Mouse (Mus musculus): ENCODE results near the gene Zfp276.

The Zfp276 gene

DNA sequence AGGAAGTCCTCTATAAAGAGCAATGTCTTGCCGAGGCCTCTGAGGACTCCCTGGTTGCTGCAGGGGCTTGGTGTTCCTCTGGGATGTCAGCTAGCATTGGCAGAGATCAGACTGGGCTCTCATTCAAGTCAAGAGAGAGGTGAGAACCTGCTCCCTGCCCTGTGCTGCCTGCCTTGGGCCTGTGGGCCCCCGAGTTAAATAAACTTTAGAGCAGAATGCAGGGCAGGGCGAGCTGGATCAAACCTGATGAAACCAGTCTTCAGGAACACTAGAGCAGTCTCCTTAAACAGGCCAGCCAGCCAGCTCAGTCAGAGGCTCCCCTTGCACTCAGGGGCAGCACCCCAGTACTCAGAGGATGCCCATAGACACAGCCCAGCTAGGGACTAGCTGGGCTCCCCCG lies 17.9 kb downstream of the Zfp276 start:
- no peak for TF ChIP-seq GATA4 (IDR thresholded peaks at IDR 0.05; ENCODE audit: insufficient replicate concordance, low read length)

DNA sequence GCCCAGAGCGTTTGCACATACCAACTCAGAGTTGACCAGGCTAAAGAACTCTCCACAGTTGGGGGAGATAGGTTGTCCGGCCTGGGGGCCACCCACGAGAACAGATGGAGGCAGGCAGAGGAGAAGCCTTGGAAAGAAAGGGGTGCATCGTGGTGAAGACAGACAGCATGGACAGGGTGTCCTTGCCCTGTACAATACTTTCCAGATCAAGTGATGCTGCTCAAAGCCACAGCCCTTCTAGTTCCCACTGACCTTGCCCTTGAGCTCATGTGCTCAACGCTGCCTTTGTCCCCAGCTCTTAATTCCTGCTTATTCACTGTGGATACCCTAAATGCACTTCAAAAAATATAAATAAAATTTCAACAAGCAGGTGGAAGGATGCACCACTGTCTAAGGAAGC lies 20.5 kb downstream of the Zfp276 start:
- TF ChIP-seq GATA4 (IDR thresholded peaks at IDR 0.05; ENCODE audit: insufficient replicate concordance, low read length) = no peak

GRCm38 (mm10) chr8:123275096-123275495 lies 21.1 kb downstream of the Zfp276 start:
- TF ChIP-seq GATA4 (IDR thresholded peaks at IDR 0.05; ENCODE audit: insufficient replicate concordance, low read length) = no peak

- no peak for TF ChIP-seq GATA4 (IDR thresholded peaks at IDR 0.05; ENCODE audit: insufficient replicate concordance, low read length)
Observed at GRCm38 (mm10) chr8:123278445-123278844, 24.4 kb downstream of the Zfp276 start.

- no peak for TF ChIP-seq GATA4 (IDR thresholded peaks at IDR 0.05; ENCODE audit: insufficient replicate concordance, low read length)
Observed at GRCm38 (mm10) chr8:123279828-123280227, 25.8 kb downstream of the Zfp276 start.

DNA sequence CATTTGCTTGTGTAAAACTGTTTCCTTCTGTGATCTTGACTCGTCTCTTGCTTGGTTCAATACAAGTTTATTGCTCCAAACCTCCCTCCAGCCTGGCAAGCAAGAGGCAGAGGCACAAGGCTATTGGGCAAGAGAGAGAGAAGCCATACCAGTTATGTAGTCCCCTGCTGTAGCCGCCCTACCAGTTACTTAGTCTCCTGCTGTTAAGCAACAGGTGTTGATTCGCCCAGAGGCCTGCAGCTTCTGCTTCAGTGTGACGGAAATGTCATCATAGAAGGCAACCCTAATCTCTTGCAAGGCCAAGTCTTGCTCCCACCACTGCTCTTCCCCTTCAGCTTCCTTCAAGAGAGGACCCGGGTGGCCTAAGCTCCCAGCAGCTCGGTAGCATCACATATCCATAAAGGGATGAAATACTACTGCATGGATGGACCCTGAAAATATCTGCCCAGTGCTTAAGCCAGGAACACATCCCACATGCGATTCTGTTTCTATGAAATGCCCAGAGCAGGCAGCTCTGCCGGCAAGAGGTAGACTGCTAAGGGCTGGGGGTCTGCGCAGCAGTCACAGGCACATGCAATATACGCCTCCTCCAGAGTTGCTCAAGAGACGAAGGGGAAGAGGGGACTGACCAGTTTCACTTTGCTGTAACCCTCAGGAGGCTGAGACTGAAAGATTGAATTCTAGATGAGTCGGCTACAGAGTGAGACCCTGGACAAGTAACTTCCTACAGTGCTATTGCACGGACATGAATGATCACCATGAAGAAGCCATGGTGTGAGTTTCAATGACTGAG lies 26.5 kb downstream of the Zfp276 start:
- no peak for TF ChIP-seq GATA4 (IDR thresholded peaks at IDR 0.05; ENCODE audit: insufficient replicate concordance, low read length)

DNA sequence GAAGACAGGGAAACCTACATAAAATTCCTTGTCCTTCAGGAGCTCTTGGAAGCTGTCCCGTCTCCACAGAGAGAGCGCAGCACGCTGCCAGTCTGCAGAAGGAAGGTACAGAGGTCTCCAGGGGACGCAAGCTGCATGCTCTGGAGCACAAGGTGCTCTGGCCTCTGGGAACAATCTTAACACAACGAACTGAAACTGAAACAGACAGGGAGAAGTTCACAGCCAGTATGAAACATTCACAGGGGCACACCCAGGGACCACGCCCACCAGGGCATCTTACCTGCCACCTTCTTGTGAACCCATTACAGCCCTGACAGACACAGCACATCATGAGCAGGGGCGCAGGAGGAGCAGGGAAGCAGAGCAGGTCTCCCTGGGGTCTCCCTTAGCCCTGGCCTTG lies 30.0 kb downstream of the Zfp276 start:
- no peak for TF ChIP-seq GATA4 (IDR thresholded peaks at IDR 0.05; ENCODE audit: insufficient replicate concordance, low read length)

- TF ChIP-seq GATA4 (IDR thresholded peaks at IDR 0.05; ENCODE audit: insufficient replicate concordance, low read length) = no peak
Observed at GRCm38 (mm10) chr8:123284493-123284892, 30.5 kb downstream of the Zfp276 start.

GRCm38 (mm10) chr8:123287362-123287761 lies 33.4 kb downstream of the Zfp276 start:
- no peak for TF ChIP-seq GATA4 (IDR thresholded peaks at IDR 0.05; ENCODE audit: insufficient replicate concordance, low read length)

DNA sequence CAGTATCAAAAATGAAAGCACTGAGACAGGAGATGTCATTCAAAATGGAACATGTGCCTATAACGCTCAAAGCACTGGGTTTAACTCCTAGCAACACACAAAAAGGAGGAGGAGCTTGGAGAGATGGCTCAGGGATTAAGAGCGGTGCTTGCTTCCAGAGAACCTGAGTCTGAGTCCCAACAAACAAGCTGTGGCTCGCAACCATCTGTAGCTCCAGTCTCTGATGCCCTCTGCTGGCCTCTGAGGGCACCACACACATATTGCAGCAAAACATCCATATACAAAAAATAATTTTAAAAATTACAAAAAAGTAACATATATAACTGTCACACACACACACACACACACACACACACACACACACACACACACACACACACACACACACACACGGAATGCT lies 36.2 kb downstream of the Zfp276 start:
- TF ChIP-seq GATA4 (IDR thresholded peaks at IDR 0.05; ENCODE audit: insufficient replicate concordance, low read length) = no peak

DNA sequence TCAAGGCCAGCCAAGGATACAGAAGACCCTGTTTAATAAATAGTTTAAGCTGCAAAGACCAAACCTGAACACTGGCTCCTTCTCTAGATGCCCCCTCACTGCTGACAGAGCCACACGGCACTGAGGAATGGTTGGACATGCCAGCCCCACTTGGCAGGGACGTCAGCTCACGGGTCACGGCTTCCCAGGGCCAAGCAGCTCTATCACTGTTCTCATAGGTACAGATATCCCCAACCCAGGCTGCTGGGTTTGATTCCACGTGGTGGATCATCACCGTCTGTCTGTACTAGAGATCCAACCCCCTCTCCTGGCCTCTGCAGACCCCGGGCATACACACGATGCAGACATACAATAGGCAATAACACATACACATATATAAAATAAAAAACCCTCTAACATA lies 36.7 kb downstream of the Zfp276 start:
- no peak for TF ChIP-seq GATA4 (IDR thresholded peaks at IDR 0.05; ENCODE audit: insufficient replicate concordance, low read length)

DNA sequence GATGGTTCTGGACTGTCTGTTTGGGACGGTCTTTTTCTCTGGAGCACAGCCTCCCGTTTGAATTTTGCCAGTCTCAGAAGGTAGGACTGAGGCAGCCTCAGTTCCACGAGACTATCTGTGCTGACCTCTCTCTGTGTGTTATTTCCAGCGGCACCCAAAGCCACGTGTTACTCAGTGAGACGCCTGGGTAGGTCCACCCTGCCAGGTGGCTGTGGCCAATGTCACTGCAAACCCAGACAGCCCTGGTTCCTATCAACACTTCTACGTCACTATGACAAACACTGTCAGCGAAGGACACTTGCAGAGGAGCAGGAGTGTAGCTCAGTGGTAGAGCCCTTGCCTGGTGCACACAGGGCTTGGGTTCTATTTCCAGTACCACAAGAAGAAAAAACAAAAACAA lies 37.7 kb downstream of the Zfp276 start:
- no peak; the same call in 1 of the 2 replicates for TF ChIP-seq GATA4 (IDR thresholded peaks at IDR 0.05; ENCODE audit: insufficient replicate concordance, low read length)

DNA sequence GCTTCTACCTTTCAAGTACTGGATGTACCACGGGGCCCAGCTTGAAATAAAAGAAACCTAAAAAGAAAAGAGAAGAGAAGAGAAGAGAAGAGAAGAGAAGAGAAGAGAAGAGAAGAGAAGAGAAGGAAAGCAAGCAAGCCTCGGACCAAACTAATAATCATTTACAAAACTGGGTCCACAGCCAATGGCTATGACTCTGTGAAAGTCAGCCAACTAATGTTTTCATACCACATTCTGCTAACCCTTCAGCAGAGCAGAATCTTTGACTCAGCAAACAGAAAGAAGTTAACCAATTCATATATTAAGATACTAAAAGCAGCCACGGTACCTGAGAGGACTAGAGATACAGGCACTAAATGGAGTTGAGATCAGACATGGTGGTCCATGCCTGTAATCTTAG lies 38.3 kb downstream of the Zfp276 start:
- TF ChIP-seq GATA4 (IDR thresholded peaks at IDR 0.05; ENCODE audit: insufficient replicate concordance, low read length) = no peak

GRCm38 (mm10) chr8:123292785-123293184 lies 38.8 kb downstream of the Zfp276 start:
- TF ChIP-seq GATA4 (IDR thresholded peaks at IDR 0.05; ENCODE audit: insufficient replicate concordance, low read length) = no peak

DNA sequence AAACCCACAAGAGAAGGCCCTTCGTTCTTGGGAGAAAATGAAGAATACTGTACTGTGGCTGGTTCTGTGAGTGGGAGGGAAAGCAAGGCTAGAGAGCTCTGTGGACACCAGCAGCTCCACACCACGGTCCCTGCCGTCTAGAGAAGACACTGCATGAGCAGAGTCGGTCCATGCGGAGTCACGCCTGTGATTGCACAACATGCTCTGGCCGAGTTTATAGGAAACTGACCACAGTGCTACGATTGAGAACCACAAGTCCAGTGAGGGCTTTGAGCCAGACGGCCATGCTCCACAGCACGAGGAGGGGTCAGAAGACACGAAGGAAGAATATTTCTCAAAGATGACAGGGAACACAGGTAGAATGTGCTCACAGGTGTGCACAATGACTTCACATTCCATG lies 44.3 kb downstream of the Zfp276 start:
- no peak for TF ChIP-seq GATA4 (IDR thresholded peaks at IDR 0.05; ENCODE audit: insufficient replicate concordance, low read length)

GRCm38 (mm10) chr8:123308738-123309137 lies 54.7 kb downstream of the Zfp276 start:
- no peak for TF ChIP-seq GATA4 (IDR thresholded peaks at IDR 0.05; ENCODE audit: insufficient replicate concordance, low read length)

Data from liver, adult (tissue).